Mouse (Mus musculus) heart, embryonic 15.5 days (tissue): ENCODE data around the gene Plekhm1. TPM values are rescaled to one million over a fixed set of nuclear protein-coding genes. Genes with fewer than 3 reads are reported as not detected.

Experiments
- ATAC-seq: fragments of 200-750 bp; cut with Nextera tagmentation; replicated peaks from 2 replicates; pipeline ENCODE4 v1.8.0; 2017; ENCODE audit warnings: low read depth, moderate TSS enrichment; ENCODE audit not compliant: insufficient number of reproducible peaks, insufficient read depth, low FRiP score
- H3K27ac ChIP-seq: fragments of 300-500 bp; sonication (generic); 2 replicates; pipeline ENCODE4 v1.5.1; 2015; ENCODE audit warnings: mild to moderate bottlenecking, inconsistent platforms
- H3K27me3 ChIP-seq: fragments of 300-500 bp; sonication (generic); 2 replicates; pipeline ENCODE4 v1.6.1; 2015; ENCODE audit warnings: inconsistent platforms
- H3K36me3 ChIP-seq: fragments of 300-500 bp; sonication (generic); 2 replicates; pipeline ENCODE4 v1.6.1; 2015; ENCODE audit warnings: mild to moderate bottlenecking, inconsistent platforms
- H3K4me1 ChIP-seq: fragments of 300-500 bp; sonication (generic); replicated peaks from 2 replicates; pipeline ENCODE4 v1.6.1; 2015; ENCODE audit warnings: inconsistent platforms
- H3K4me2 ChIP-seq: fragments of 300-500 bp; sonication (generic); 2 replicates; pipeline ENCODE4 v1.6.1; 2015; ENCODE audit warnings: inconsistent platforms, mild to moderate bottlenecking, moderate library complexity
- H3K4me3 ChIP-seq: fragments of 300-500 bp; sonication (generic); 2 replicates; pipeline ENCODE4 v1.5.1; 2015; ENCODE audit warnings: mild to moderate bottlenecking, inconsistent platforms
- H3K9ac ChIP-seq: fragments of 300-500 bp; sonication (generic); 2 replicates; pipeline ENCODE4 v1.6.1; 2015; ENCODE audit warnings: mild to moderate bottlenecking, inconsistent platforms
- H3K9me3 ChIP-seq: fragments of 300-500 bp; sonication (generic); replicated peaks from 2 replicates; pipeline ENCODE4 v1.6.1; 2016; ENCODE audit warnings: inconsistent platforms
- WGBS: fragments of 180-500 bp; shearing (Covaris S2); methylation state at CpG from one replicate; pipeline ENCODE4 v1.1.7; 2015; ENCODE audit warnings: mixed read lengths; 5-methylcytosine and 5-hydroxymethylcytosine counted together
- polyA plus RNA-seq: library from polyadenylated mRNA; unstranded; fragments of >200 nt; fragmentation: Nextera tagmentation; extraction: Ambion mirVana; gene quantifications from 2 replicates; pipeline ENCODE4 v1.2.1, GENCODE M21; 2015

Gene Plekhm1
- polyA plus RNA-seq, 1 experiment from 2014 or later = 4.8 TPM

DNA sequence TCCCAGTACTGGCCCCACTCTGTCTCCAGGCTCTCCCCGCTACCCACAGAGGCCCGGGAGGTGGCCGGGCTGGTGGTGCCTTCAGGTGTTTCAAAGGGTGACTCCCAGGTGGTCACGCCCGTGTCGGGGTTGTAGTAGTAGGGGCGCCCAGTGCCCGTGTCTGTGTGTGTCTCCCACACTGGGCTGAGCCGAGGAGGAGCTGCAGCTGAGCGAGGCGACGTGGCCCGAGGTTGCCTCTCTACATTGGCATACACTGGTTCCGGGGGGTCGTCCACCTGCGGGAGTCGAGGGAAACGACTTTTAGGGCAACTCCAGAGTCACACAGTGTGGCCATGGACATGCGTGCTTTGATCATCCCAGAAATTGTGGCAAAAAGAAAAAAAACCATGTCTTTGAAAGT is 72.4 kb downstream of the Plekhm1 start:
- Histone ChIP-seq H3K9ac (no peak overlapping the region), H3K27ac (no peak overlapping the region), H3K27me3 (no peaks in the 10 kb centered on the region; the same call in 1 of the 2 replicates), H3K4me3 (0 out of 2 replicates have a peak overlapping the region, but pooled peaks have one; percentile 9), H3K4me1 (peaks cover 22% of the 10 kb centered on the region), H3K4me2 (peak overlapping the region; percentile 42), H3K36me3 (no peaks in the 10 kb centered on the region), H3K9me3 (no peaks in the 10 kb centered on the region)
- 65% methylated on average over 19 of the region's 19 CpGs for WGBS
- no peak for ATAC-seq

DNA sequence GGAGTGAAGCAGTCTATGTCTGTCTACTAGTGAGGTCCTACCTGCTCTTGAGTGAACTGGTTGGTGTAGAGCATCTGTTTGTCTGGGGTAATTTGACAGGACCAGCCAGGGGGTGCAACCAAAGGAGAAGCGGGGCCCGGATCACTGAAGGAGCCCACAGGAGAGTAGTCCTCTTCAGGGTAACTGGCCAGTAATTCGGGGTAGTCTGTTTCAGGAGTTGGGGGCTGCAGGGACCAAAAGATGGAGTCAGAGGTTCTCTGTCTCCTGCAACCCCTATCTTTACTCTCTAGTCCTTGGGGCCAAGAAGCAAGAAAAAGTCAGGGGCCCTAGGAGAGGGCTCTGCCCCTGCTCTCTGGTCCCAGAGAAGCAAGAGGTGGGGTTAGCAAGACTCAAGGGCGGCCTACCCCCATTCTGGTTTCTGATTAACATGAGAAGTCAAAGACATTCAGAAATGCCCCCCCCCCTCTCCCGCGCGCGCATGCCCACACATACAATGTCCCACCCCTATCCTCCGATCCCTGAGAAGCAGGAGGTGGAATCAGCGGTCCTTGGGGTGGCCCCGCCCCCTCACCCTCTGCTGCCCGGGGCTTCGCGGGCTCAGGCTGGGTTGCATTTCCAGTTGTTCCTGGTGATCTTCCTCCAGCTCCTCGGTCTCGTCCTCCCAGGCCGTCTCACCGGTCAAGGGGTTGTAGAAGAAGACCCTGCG is 72.9 kb downstream of the Plekhm1 start:
- Histone ChIP-seq H3K4me3 (0 out of 2 replicates have a peak overlapping the region, but pooled peaks have one; percentile 9), H3K9ac (no peak overlapping the region)

GRCm38 (mm10) chr11:103338671-103339070 is 73.8 kb downstream of the Plekhm1 start:
- 94% methylated on average over 6 of the region's 6 CpGs for WGBS
- Histone ChIP-seq H3K4me3 (no peak overlapping the region), H3K27ac (no peak overlapping the region), H3K4me2 (no peak overlapping the region), H3K9me3 (no peaks in the 10 kb centered on the region), H3K4me1 (peaks cover 18% of the 10 kb centered on the region), H3K27me3 (peaks cover 5% of the 10 kb centered on the region), H3K9ac (no peak overlapping the region), H3K36me3 (no peaks in the 10 kb centered on the region)
- no peak for ATAC-seq

More for the DNA sequence above, 72.9 kb downstream of the Plekhm1 start:
- Histone ChIP-seq H3K4me1 (peaks cover 22% of the 10 kb centered on the region), H3K27ac (no peak overlapping the region), H3K4me2 (peak overlapping the region; percentile 42), H3K27me3 (no peaks in the 10 kb centered on the region; the same call in 1 of the 2 replicates), H3K36me3 (no peaks in the 10 kb centered on the region), H3K9me3 (no peaks in the 10 kb centered on the region)
- 53% methylated on average over 18 of the region's 19 CpGs for WGBS
- no peak; the same call in 1 of the 2 replicates for ATAC-seq

GRCm38 (mm10) chr11:103338119-103338518 is 74.4 kb downstream of the Plekhm1 start:
- no peak overlapping the region for H3K27ac ChIP-seq
- no peak overlapping the region for H3K4me2 ChIP-seq
- H3K9me3 ChIP-seq = no peaks in the 10 kb centered on the region
- H3K27me3 ChIP-seq = peaks cover 9% of the 10 kb centered on the region
- H3K9ac ChIP-seq = no peak overlapping the region
- peaks cover 18% of the 10 kb centered on the region for H3K4me1 ChIP-seq
- 85% methylated on average over 7 of the region's 7 CpGs for WGBS
- no peak overlapping the region for H3K4me3 ChIP-seq
- H3K36me3 ChIP-seq = no peaks in the 10 kb centered on the region
- no peak for ATAC-seq

DNA sequence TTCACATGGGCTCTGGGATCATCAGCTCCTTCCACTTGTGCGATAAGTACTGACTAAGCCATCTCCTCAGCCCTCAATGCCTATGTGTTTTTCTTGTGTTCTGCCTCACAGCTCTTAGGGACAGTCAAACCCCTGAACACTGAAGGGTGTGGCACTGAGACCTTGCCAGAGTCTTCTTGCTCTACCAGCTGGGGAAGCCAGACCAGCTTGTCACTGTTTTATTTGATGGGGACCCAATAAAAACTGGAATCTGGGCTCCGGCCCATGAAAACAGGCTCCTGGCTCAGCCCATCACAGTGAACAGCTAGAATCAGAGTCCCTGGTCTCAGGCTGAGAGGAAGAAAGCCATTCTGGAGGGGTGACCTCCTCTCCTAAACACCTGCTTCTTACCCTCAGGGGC is 75.3 kb downstream of the Plekhm1 start:
- Histone ChIP-seq H3K9ac (no peak overlapping the region), H3K27me3 (peaks cover 14% of the 10 kb centered on the region), H3K27ac (no peak overlapping the region), H3K9me3 (no peaks in the 10 kb centered on the region), H3K4me1 (peaks cover 24% of the 10 kb centered on the region), H3K4me3 (no peak overlapping the region), H3K36me3 (no peaks in the 10 kb centered on the region), H3K4me2 (no peak overlapping the region)
- 77% methylated on average over 2 of the region's 2 CpGs for WGBS
- ATAC-seq = no peak

DNA sequence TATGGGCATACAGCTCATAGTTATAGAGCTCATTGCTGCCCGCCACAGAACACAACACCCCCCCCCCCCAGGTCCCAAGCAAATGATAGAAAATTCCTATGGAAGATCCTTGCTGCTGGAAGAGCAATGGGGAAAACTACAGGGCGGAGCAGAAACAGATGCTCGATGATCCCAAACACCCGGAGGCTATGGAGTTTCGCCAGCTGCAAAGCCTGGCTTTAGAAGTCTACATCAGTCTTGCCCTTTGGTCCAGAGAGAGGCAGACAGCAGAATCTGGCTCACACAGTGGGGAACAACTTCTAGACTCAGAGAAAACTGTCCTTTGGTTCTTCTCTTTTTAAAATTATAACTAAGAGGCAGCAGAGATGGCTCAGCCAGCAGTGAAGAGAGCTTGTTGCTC is 76.9 kb downstream of the Plekhm1 start:
- no peak overlapping the region for H3K4me2 ChIP-seq
- H3K9me3 ChIP-seq = no peaks in the 10 kb centered on the region
- peaks cover 25% of the 10 kb centered on the region for H3K4me1 ChIP-seq
- H3K27ac ChIP-seq = no peak overlapping the region
- no peak overlapping the region for H3K4me3 ChIP-seq
- WGBS = 79% methylated on average over 5 of the region's 5 CpGs
- H3K9ac ChIP-seq = no peak overlapping the region
- ATAC-seq = no peak
- H3K27me3 ChIP-seq = peaks cover 14% of the 10 kb centered on the region
- H3K36me3 ChIP-seq = no peaks in the 10 kb centered on the region

DNA sequence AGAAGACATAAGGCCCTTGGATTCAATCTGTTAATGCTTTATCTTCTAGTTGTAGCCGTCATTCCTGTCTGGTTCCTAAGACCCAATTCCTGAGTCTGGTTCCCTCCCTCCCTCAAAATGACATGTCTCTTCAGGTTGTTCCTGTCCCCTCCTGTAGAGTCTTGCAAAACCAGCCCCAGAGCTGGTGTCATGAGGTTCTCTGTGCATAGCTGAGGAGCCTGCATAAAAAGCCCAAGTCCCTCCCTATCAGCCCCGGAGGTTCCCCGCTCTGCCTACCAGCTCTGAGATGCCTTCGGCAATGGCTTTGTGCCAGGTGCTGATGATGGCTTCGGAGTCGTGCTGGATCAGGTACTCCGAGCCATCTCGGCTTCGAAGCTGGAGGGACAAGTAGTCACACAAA is 77.6 kb downstream of the Plekhm1 start:
- no peak overlapping the region for H3K4me2 ChIP-seq
- no peak for ATAC-seq
- H3K4me3 ChIP-seq = no peak overlapping the region
- H3K36me3 ChIP-seq = no peaks in the 10 kb centered on the region
- H3K27me3 ChIP-seq = peaks cover 14% of the 10 kb centered on the region
- WGBS = 84% methylated on average over 9 of the region's 9 CpGs
- H3K27ac ChIP-seq = no peak overlapping the region
- peaks cover 23% of the 10 kb centered on the region for H3K4me1 ChIP-seq
- no peaks in the 10 kb centered on the region for H3K9me3 ChIP-seq
- no peak overlapping the region for H3K9ac ChIP-seq

GRCm38 (mm10) chr11:103333719-103334398 is 78.6 kb downstream of the Plekhm1 start:
- H3K36me3 ChIP-seq = no peaks in the 10 kb centered on the region
- H3K27me3 ChIP-seq = peaks cover 14% of the 10 kb centered on the region
- ATAC-seq = no peak
- H3K9ac ChIP-seq = no peak overlapping the region
- peak overlapping the region; percentile 40 for H3K4me3 ChIP-seq
- WGBS = 19% methylated on average over 40 of the region's 40 CpGs
- H3K4me1 ChIP-seq = peaks cover 18% of the 10 kb centered on the region
- peak overlapping the region; percentile 66 for H3K4me2 ChIP-seq
- no peak overlapping the region for H3K27ac ChIP-seq
- H3K9me3 ChIP-seq = no peaks in the 10 kb centered on the region

DNA sequence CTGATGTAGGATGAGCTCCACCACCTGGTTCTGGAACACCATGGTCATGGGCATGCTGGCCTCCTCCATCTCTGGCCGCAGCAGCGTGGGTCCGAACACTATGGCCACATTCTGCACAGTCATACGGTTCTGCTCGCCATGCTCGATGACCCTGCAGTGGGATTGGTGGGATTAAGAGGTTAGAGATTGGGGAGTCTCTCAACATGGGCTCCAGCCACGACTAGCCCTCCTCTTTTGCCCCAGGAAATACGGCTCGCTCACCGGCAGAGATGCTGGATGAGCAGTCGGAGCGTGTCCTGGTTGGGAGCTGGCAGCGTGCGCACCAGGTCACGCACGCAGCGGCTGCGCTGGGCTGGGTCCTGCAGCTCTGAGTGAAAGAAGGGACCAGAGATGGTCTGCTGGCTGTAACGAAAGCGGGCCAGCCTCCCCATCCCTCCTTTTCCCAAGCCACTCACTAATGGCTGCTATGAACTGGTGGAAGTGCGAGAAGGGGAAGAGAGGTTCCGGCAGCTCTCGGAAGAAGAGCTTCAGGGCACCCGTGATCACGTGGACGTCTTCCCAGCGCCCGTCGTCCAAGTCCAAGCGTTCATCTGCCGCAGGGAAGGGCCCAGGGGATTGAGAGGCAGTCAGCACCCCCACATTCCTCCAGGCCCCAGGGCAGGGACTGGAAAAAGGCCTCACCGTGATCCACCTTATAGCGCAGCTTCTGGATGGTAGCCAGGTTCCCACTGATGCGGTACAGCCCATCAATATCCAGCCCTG is 79.4 kb downstream of the Plekhm1 start:
- no peaks in the 10 kb centered on the region for H3K36me3 ChIP-seq
- H3K4me2 ChIP-seq = peak overlapping the region; percentile 66
- H3K4me3 ChIP-seq = peak overlapping the region; percentile 40
- H3K9me3 ChIP-seq = no peaks in the 10 kb centered on the region
- H3K27ac ChIP-seq = no peak overlapping the region
- 42% methylated on average over 34 of the region's 34 CpGs for WGBS
- H3K27me3 ChIP-seq = peaks cover 14% of the 10 kb centered on the region
- H3K4me1 ChIP-seq = peaks cover 18% of the 10 kb centered on the region
- 0 out of 2 replicates have a peak, but pooled peaks have one; percentile 13 for ATAC-seq
- H3K9ac ChIP-seq = peak overlapping the region; percentile 22; the same call in 1 of the 2 replicates

- H3K27me3 ChIP-seq = peaks cover 16% of the 10 kb centered on the region
- H3K9me3 ChIP-seq = no peaks in the 10 kb centered on the region
- H3K4me1 ChIP-seq = peaks cover 18% of the 10 kb centered on the region
- H3K36me3 ChIP-seq = no peaks in the 10 kb centered on the region
- WGBS = 24% methylated on average over 18 of the region's 18 CpGs
- peak overlapping the region; percentile 66 for H3K4me2 ChIP-seq
- no peak overlapping the region for H3K27ac ChIP-seq
- H3K4me3 ChIP-seq = peak overlapping the region; percentile 40
- ATAC-seq = 0 out of 2 replicates have a peak, but pooled peaks have one; percentile 33
- H3K9ac ChIP-seq = no peak overlapping the region
Measured at GRCm38 (mm10) chr11:103332186-103332889, 80.1 kb downstream of the Plekhm1 start.
